Mouse (Mus musculus) thymus, postnatal 10 days (tissue): ENCODE results near the gene Tspan31.
"Not testable (repeated sequence)": the region's sequence is repeated elsewhere in the genome, so short reads cannot be mapped to it uniquely, and the experiment has no call there.

Experiments used
- DNase-seq, 2 experiments: peaks; one replicate each; pipeline ENCODE4 v3.0.0; 2021; ENCODE audit warnings: low spot score in 2 of 2

Tspan31 gene

GRCm38 (mm10) chr10:127083915-127084306 is 13.8 kb upstream of the Tspan31 start:
- no peak for DNase-seq

GRCm38 (mm10) chr10:127083292-127083914 is 13.3 kb upstream of the Tspan31 start:
- no peak for DNase-seq

GRCm38 (mm10) chr10:127081996-127082620 is 12.0 kb upstream of the Tspan31 start:
- DNase-seq = no peak

- DNase-seq = no peak
Observed at GRCm38 (mm10) chr10:127080901-127081780, 11.1 kb upstream of the Tspan31 start.

GRCm38 (mm10) chr10:127079665-127080391 is 9.8 kb upstream of the Tspan31 start:
- DNase-seq = no peak

- DNase-seq = no peak
Observed at GRCm38 (mm10) chr10:127078677-127079575, 8.9 kb upstream of the Tspan31 start.

- DNase-seq = no peak
Observed at GRCm38 (mm10) chr10:127078001-127078676, 8.1 kb upstream of the Tspan31 start.

- DNase-seq = no peak
Observed at GRCm38 (mm10) chr10:127077515-127077914, 7.5 kb upstream of the Tspan31 start.

GRCm38 (mm10) chr10:127076082-127076481 is 6.0 kb upstream of the Tspan31 start:
- DNase-seq = peak; percentile 63 to 73

- no peak for DNase-seq
Observed at GRCm38 (mm10) chr10:127075651-127076050, 5.6 kb upstream of the Tspan31 start.

GRCm38 (mm10) chr10:127075080-127075479 is 5.0 kb upstream of the Tspan31 start, which contains the start of gene Agap2:
Gene Agap2 (plus strand): TSS chr10:127075284.
- peak; percentile 81 to 86 for DNase-seq

GRCm38 (mm10) chr10:127073981-127074380 is 3.9 kb upstream of the Tspan31 start:
- no peak for DNase-seq

- DNase-seq = not testable (repeated sequence)
Observed at GRCm38 (mm10) chr10:127072969-127073368, 2.9 kb upstream of the Tspan31 start.

- DNase-seq = not testable (repeated sequence)
Observed at GRCm38 (mm10) chr10:127072270-127072669, 2.2 kb upstream of the Tspan31 start.

GRCm38 (mm10) chr10:127071203-127071602 is 1.1 kb upstream of the Tspan31 start:
- DNase-seq = no peak

GRCm38 (mm10) chr10:127069281-127070189 is 529 bp downstream of the Tspan31 start:
- DNase-seq = no peak

- no peak for DNase-seq
Observed at GRCm38 (mm10) chr10:127068360-127069038, 1.6 kb downstream of the Tspan31 start.

GRCm38 (mm10) chr10:127066519-127067018 is 3.5 kb downstream of the Tspan31 start:
- DNase-seq = no peak
